Mouse (Mus musculus): ENCODE data around the gene Gprin1. TPM values are rescaled to one million over a fixed set of nuclear protein-coding genes. Genes with fewer than 3 reads are reported as not detected.

Gprin1 gene
- total RNA-seq, 2 experiments from 2014 or later, result not detected

GRCm38 (mm10) chr13:54737488-54738212 is 12.0 kb downstream of the Gprin1 start:
- ATAC-seq (replicated peaks; ENCODE audit: low FRiP score, poor library complexity, severe bottlenecking), result no peak

GRCm38 (mm10) chr13:54736931-54737330 is 12.7 kb downstream of the Gprin1 start:
- ATAC-seq (replicated peaks; ENCODE audit: low FRiP score, poor library complexity, severe bottlenecking), result no peak

GRCm38 (mm10) chr13:54726131-54726530 is 23.5 kb downstream of the Gprin1 start:
- ATAC-seq (replicated peaks; ENCODE audit: low FRiP score, poor library complexity, severe bottlenecking), result no peak

- ATAC-seq (replicated peaks; ENCODE audit: low FRiP score, poor library complexity, severe bottlenecking), result no peak
These were observed 26.5 kb downstream of the Gprin1 start for GRCm38 (mm10) chr13:54723143-54723542.

GRCm38 (mm10) chr13:54716916-54717315 is 32.8 kb downstream of the Gprin1 start:
- 0 out of 2 replicates have a peak, but pooled peaks have one; percentile 53 for ATAC-seq (replicated peaks; ENCODE audit: low FRiP score, poor library complexity, severe bottlenecking)

GRCm38 (mm10) chr13:54714996-54715395 is 34.7 kb downstream of the Gprin1 start:
- no peak for ATAC-seq (replicated peaks; ENCODE audit: low FRiP score, poor library complexity, severe bottlenecking)

GRCm38 (mm10) chr13:54714393-54714792 is 35.3 kb downstream of the Gprin1 start:
- ATAC-seq (replicated peaks; ENCODE audit: low FRiP score, poor library complexity, severe bottlenecking), result no peak

- ATAC-seq (replicated peaks; ENCODE audit: low FRiP score, poor library complexity, severe bottlenecking), result no peak
These were observed 38.8 kb downstream of the Gprin1 start for GRCm38 (mm10) chr13:54710866-54711265.

- ATAC-seq (replicated peaks; ENCODE audit: low FRiP score, poor library complexity, severe bottlenecking), result no peak
These were observed 44.8 kb downstream of the Gprin1 start for GRCm38 (mm10) chr13:54704890-54705289.

- ATAC-seq (replicated peaks; ENCODE audit: low FRiP score, poor library complexity, severe bottlenecking), result no peak
These were observed 47.2 kb downstream of the Gprin1 start for GRCm38 (mm10) chr13:54702507-54702906.

- ATAC-seq (replicated peaks; ENCODE audit: low FRiP score, poor library complexity, severe bottlenecking), result no peak
These were observed 48.4 kb downstream of the Gprin1 start, which contains the start of gene Cdhr2 for GRCm38 (mm10) chr13:54701243-54701642. Cdhr2 (plus strand) TSS chr13:54701461.

GRCm38 (mm10) chr13:54695479-54696230 is 54.0 kb downstream of the Gprin1 start:
- ATAC-seq (replicated peaks; ENCODE audit: low FRiP score, poor library complexity, severe bottlenecking), result no peak

GRCm38 (mm10) chr13:54694348-54695060 is 55.2 kb downstream of the Gprin1 start:
- peak; percentile 75 for ATAC-seq (replicated peaks; ENCODE audit: low FRiP score, poor library complexity, severe bottlenecking)

GRCm38 (mm10) chr13:54693558-54694347 is 55.9 kb downstream of the Gprin1 start, which contains the start of gene Rnf44:
Rnf44 (minus strand) TSS chr13:54693907.
- peak; percentile 87 for ATAC-seq (replicated peaks; ENCODE audit: low FRiP score, poor library complexity, severe bottlenecking)

GRCm38 (mm10) chr13:54692711-54693557 is 56.7 kb downstream of the Gprin1 start:
- ATAC-seq (replicated peaks; ENCODE audit: low FRiP score, poor library complexity, severe bottlenecking), result peak; percentile 8

- ATAC-seq (replicated peaks; ENCODE audit: low FRiP score, poor library complexity, severe bottlenecking), result no peak
These were observed 57.9 kb downstream of the Gprin1 start for GRCm38 (mm10) chr13:54691737-54692136.

GRCm38 (mm10) chr13:54690151-54690740 is 59.4 kb downstream of the Gprin1 start:
- ATAC-seq (replicated peaks; ENCODE audit: low FRiP score, poor library complexity, severe bottlenecking), result no peak

Measured in erythroblast, adult 5-6 weeks (primary cell).